Mouse (Mus musculus) hindbrain, embryonic 10.5 days (tissue): Measurements from ENCODE around the gene Vmn2r105. TPM values are rescaled to one million over a fixed set of nuclear protein-coding genes. Genes with fewer than 3 reads are reported as not detected.

Experiments used
- DNase-seq: peaks from one replicate; pipeline ENCODE4 v3.0.0-alpha.2; 2017; ENCODE audit warnings: low spot score
- H3K27ac ChIP-seq: fragments of 300-500 bp; sonication (generic); 2 replicates; pipeline ENCODE4 v1.5.1; 2016; ENCODE audit warnings: mild to moderate bottlenecking, moderate library complexity
- H3K27me3 ChIP-seq: fragments of 300-500 bp; sonication (generic); 2 replicates; pipeline ENCODE4 v1.6.1; 2016; ENCODE audit warnings: mild to moderate bottlenecking; ENCODE audit not compliant: poor library complexity, insufficient read depth, severe bottlenecking
- H3K36me3 ChIP-seq: fragments of 300-500 bp; sonication (generic); 2 replicates; pipeline ENCODE4 v1.6.1; 2016; ENCODE audit warnings: mild to moderate bottlenecking, moderate library complexity
- H3K4me1 ChIP-seq: fragments of 300-500 bp; sonication (generic); replicated peaks from 2 replicates; pipeline ENCODE4 v1.6.1; 2016; ENCODE audit warnings: mild to moderate bottlenecking
- H3K4me3 ChIP-seq: fragments of 300-500 bp; sonication (generic); 2 replicates; pipeline ENCODE4 v1.5.1; 2016; ENCODE audit warnings: mild to moderate bottlenecking, moderate library complexity
- H3K9me3 ChIP-seq: fragments of 300-500 bp; sonication (generic); 2 replicates; pipeline ENCODE4 v1.6.1; 2016; ENCODE audit warnings: mild to moderate bottlenecking, moderate library complexity
- WGBS: fragments of 180-500 bp; shearing (Covaris S2); methylation state at CpG from one replicate; pipeline ENCODE4 v1.1.7; 2016; 5-methylcytosine and 5-hydroxymethylcytosine counted together
- polyA plus RNA-seq: library from polyadenylated mRNA; unstranded; fragments of >200 nt; fragmentation: Nextera tagmentation; extraction: Ambion mirVana; gene quantifications from 2 replicates; pipeline ENCODE4 v1.2.1, GENCODE M21; 2016

The Vmn2r105 gene
- polyA plus RNA-seq, result not detected in 2 replicates

DNA sequence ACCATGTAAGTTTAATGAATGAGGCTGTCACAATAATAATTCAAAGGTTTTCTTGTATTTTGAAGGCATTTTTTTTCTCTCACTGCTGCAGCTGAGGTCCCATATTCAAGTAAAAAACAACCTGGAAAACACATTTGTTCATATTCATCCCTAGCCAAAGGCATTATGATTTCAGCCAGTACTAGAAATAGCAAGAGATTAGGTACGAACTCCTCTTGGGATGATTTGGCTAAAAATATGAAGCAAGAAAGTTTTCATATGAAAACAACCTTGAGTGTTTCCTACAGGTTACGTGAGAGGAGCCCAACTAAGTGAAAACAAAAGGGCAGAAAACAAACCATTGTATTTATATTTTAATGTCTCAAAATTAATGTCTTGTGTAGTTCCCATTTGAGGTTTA, at the start of gene Vmn2r105:
TSS of gene Vmn2r105 (minus strand) at position 101 of the 400 bp plus-strand sequence.
- Histone ChIP-seq H3K27me3 (no peaks in the 10 kb centered on the region), H3K4me1 (no peaks in the 10 kb centered on the region), H3K9me3 (peaks cover 11% of the 10 kb centered on the region; the same call in 1 of the 2 replicates), H3K27ac (no peak within 1 kb of the TSS), H3K36me3 (no peaks in the 10 kb centered on the region), H3K4me3 (no peak within 1 kb of the TSS)
- WGBS, result 76% methylated on average over 2 of the region's 2 CpGs
- no peak for DNase-seq

GRCm38 (mm10) chr17:20255522-20255921, 20.7 kb upstream of the Vmn2r105 start:
- Histone ChIP-seq H3K27me3 (no peaks in the 10 kb centered on the region), H3K36me3 (no peaks in the 10 kb centered on the region), H3K9me3 (peaks cover 28% of the 10 kb centered on the region), H3K4me3 (no peak overlapping the region), H3K4me1 (no peaks in the 10 kb centered on the region), H3K27ac (no peak overlapping the region)
- 76% methylated on average over 4 of the region's 4 CpGs for WGBS
- DNase-seq, result no peak

DNA sequence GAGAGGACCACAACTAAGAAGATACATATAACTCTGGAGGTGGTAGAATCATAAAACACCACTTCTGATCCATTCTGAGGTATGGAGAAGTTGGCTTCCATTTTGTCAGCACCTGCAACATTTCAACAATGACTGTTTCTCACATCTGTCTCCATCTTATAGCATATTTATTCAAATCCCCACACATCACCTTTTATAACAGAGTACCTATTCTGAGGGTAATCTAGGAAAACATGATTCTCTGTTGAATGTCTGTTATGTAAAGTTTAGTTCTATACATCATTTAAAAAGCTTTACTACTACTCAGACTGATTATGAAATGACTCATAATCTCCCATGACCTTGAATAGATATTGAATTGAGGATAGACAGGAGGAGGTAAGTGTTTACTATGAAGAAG, 51.9 kb downstream of the Vmn2r105 start, which contains the start of gene Fpr-rs6:
TSS of gene Fpr-rs6 (minus strand) at position 101 of the 400 bp plus-strand sequence.
- Histone ChIP-seq H3K9me3 (peaks cover 25% of the 10 kb centered on the region), H3K4me3 (no peak within 1 kb of the TSS), H3K36me3 (no peaks in the 10 kb centered on the region), H3K27me3 (no peaks in the 10 kb centered on the region), H3K27ac (no peak within 1 kb of the TSS), H3K4me1 (no peaks in the 10 kb centered on the region)
- no peak for DNase-seq

Other genes starting within 250 kb of the Vmn2r105 start
- gene Vmn2r104, start 186.7 kb downstream of the Vmn2r105 start, polyA plus RNA-seq, result not detected in 2 replicates
- not detected in 2 replicates for gene Fpr-rs7, start 120.8 kb downstream of the Vmn2r105 start, polyA plus RNA-seq
- not detected in 2 replicates for gene Fpr-rs6, start 52.0 kb downstream of the Vmn2r105 start, polyA plus RNA-seq
- not detected in 2 replicates for gene Vmn2r106, start 50.5 kb upstream of the Vmn2r105 start, polyA plus RNA-seq
- gene Vmn2r107, start 110.2 kb upstream of the Vmn2r105 start, polyA plus RNA-seq, result not detected in 2 replicates
- gene Vmn1r224, start 179.1 kb upstream of the Vmn2r105 start, polyA plus RNA-seq, result not detected in 2 replicates
- gene Vmn2r108, start 246.3 kb upstream of the Vmn2r105 start, polyA plus RNA-seq, result not detected in 2 replicates